Mouse (Mus musculus) testis, adult 2 months (tissue): ENCODE results near the gene Nwd1.

Experiments used
- CTCF ChIP-seq: fragments of 200-500 bp; IDR thresholded peaks from 2 replicates; pipeline ENCODE4 v1.5.1; 2012; ENCODE audit warnings: low read depth, mild to moderate bottlenecking, inconsistent platforms, low read length, moderate library complexity; ENCODE audit not compliant: control insufficient read depth, insufficient read depth, insufficient replicate concordance
- POLR2A ChIP-seq: fragments of 200-500 bp; IDR thresholded peaks from 2 replicates; pipeline ENCODE4 v1.6.1; 2012; ENCODE audit warnings: low read depth, mild to moderate bottlenecking, inconsistent platforms, low read length, moderate library complexity; ENCODE audit not compliant: control insufficient read depth

- no peak for TF ChIP-seq POLR2A
- no peak for TF ChIP-seq CTCF
Measured at GRCm38 (mm10) chr8:72665405-72665804, 18.9 kb downstream of the Nwd1 start.
